Mouse (Mus musculus): ENCODE data around the gene Rasa3.

Gene Rasa3

DNA sequence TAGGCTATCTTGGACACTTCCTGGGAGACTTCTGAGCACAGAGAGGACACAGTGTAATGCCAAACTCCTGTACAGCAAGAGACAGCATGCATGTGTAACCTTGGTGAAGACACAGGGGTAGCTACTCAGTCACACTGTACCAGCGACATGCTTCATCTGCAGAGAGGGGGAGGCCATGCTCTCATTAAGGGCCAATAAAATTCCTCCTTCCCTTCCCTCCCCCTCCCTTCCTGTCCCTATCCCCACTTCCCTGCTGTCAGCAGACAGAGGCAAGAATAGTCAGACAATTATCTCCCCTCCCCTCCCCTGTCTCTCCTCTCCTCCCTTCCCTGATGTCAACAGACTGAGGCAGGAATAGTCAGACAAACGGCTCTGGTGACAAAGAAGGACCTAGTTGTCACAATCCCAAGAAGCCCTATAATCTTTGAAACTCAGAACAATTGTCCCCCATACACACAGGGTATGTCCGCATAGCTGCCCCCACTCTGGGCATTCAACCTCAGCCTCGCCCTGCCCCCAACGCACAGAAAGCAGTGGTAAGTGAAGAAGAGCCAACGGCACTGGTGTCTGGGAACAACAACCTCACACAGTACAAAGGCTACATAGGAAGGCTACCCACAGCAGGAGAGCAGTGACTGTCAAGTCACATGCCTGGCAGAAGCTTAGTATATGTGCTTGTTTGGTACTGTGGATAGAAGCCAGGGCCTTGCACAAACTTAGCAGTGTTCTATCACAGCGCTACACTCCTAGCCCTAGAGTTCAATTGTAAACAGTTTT is 28.8 kb downstream of the Rasa3 start:
- DNase-seq: peak; percentile 35 to 42

DNA sequence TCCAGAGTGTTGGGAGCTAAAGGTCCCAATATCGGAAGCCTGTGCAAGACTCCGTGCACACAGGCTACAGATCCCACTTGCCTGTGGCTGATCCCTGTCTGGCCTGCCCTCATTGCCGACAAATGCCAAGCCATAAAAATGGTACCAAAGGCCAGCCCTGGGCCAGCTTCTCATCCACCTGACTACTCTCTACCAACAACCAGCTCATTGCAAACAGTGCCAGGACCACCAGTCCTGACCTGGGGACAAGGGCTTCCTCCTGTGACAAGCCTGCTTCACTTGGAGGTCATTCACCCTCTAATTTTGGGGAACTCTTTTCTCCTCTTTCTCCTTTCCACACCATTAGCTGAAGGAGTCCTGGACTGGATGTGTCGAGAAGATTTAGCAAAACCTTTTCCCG is 29.8 kb downstream of the Rasa3 start:
- DNase-seq: no peak

DNA sequence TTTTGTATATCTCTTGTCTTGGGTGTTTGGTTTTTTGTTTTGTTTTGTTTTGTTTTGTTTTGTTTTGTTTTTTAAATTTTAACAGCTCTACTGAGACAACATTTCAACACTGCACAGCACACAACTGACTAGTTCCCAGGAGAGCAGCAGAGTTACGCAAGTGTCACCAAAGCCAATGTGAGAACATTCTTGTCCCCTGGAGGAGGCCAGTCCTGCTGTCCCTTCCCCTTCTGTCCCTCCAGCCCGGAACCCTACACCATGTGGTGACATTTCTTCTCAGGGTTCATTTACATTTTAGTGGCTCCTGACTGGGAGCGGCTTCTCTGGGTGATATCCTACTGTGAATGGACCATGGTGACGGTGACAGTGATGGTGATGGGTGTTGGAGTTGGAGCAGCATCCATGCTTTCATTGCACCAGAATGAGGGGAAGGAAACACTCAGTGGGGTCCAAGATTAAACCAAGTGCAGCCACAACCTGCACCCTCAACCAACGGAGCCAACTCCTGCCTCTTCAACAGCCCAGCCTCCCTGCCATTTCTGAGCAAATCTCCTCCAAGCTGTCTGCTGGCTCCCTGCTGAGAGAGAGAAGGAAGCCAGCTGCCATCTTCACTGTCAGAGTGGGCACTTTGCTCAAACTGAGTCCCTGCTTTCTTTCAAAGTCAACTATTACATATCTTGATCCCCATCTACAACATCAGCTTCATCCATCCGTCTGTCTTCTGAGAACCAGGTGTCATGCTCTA is 32.3 kb downstream of the Rasa3 start:
- DNase-seq: peak; percentile 16 to 60

DNA sequence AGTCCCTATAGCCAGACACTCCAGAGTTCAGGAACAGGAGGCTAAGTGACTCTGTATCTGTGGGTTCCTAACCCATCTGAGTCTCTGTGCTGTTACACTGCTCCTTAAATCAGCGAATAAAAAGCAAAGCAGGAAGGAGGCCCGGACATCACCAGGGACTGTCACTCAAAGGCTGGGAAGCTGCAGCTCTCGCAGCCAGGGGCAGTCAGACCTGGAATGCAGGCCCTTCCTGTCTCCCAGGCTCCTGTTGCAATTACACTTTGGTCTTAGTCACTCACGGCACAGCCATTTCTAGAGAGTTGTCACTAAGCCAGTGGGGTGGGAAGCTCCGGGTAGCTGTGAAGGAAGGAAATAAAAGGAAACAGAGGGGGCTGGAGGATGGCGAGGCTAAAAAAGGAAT is 33.2 kb downstream of the Rasa3 start:
- peak; percentile 28 to 66 for DNase-seq

DNA sequence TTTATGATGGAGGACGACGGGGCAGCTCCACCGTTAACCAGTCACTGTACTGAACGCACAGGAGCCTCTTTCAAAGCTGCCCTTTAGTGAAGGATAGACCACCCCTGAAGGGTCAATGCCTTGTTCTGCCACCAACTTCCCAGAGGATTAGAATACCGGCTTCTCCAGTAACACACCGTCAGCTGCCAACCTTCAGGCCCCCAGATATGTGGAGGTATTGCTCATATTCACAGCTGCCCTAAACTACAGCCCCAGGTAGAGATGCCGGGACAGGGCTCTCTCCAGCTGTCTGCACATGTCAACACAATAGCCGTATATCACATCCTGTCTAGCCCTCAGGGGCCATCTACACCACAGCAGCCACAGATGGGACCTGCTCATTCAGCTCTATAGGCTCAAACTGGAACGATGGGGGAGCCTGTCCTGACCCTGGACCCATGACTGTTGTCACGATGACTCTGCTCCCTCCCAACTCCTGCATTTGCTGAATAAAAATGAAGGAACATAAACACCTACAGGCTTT is 34.7 kb downstream of the Rasa3 start:
- no peak for DNase-seq

DNA sequence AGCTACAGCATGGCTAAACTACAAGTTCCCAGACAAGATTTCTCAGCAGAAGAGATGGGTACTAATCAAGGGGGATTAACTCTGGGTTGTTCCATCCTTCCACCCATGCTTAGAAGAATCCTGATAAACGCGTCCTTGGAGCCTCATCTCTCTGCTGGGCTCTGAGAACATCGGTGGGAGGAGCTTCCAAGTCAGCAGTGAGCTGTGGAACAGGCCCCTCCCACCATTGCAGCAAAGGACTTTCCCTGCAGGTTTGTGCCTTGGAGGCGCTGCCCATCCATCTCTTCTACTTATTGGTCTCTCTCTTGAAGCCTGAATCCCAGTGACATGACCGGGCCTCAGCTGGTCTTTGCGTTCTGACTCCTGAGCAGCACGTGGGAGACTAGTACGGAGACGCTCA is 36.2 kb downstream of the Rasa3 start:
- DNase-seq: peak in 1 of 2 experiments; percentile 23

DNA sequence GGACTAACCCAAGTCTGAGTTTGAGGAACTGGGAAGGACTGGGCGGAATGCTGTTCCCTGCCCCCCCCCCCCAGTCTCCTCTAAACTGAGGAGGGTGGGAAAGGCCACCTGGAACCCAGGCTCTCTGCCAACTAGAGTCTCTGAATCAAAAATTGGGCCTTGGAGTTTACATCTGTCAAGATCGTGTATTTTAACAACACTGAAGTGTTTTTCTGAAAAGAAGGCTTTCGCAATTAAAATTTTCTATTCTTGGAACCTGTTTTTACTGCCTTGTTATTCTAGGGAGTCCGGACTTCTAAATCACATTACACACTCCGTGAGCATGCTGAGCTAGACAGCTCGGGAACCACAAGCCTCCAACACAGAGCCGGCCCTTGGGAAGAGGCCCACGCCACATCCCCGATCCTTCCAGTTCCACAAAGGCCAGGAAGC is 36.9 kb downstream of the Rasa3 start:
- DNase-seq: peak; percentile 47 to 73

DNA sequence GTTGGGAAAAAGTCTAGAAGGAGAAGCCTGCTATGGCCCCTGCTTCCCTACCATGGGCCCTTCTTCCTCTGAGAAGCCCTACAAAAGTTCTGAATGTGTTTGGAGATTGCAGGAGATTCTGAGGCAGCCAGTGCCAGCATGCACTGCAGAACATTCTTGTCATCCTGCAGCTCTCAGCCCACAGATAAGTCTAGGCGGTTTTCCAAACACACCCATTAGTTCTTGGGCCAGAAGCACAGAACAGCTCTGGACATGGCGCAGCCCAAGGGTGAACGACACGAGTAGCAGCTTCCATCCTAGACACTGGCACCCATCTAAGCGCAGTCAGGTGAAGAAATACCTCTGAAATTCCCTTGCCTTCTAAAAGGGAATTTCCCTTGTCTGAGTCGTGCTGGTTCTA is 44.3 kb downstream of the Rasa3 start:
- DNase-seq: no peak

DNA sequence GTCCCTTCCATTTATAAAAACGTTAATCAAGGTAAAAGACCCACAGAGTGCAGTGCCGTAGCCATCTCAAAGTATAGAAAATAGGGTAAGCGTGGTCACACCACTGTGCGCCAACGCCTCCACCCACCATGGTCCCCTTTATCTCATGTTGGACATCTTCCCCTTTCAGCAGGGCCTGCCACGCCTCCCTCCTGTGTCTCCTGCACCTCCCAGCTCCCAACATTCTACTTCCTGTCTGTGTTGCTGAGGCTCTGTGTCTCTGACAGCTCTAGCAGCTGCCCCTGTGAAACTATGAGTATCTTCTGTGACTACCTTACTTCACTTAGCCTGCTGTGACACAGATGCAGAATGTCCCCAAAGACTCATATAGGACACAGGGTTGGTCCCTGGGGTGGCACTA is 45.1 kb downstream of the Rasa3 start:
- no peak for DNase-seq

DNA sequence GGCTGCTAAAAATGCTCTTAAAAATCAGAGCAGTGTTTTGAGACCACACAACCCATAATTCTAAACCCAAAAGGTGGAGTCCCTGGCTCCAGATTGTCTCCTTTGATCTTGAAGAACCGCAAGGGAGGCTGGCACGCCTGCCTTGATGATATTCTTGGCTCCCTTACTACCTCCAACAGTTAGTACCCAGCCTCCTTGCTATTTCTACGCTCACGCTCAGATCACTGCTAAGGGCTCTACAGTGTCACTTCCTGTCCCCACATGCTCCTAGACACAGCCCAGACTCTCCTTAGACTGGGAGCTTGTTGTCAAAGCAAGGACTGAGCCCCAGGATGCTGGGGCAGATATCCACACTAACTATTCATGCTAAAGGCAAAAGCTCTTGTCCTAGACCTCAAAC is 46.6 kb downstream of the Rasa3 start:
- no peak for DNase-seq

DNA sequence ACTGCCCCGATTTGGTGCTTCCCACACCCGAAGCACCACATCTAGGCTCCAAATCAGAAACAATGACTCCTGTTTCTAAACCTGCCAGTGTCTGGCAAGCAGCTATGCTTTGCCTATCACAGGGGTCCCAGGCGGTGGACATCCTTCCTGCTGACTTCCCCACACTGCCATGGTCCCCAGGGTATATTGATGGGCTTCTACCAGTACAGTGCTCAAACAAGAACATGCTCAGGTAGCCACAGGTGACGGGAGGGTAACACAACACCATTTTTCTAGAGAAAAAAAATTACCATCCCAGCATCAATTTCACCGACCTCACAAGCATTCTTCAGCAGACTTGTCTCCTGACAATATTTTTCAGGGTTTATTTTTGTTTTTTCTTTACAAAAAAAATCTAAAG is 47.2 kb downstream of the Rasa3 start:
- no peak for DNase-seq

DNA sequence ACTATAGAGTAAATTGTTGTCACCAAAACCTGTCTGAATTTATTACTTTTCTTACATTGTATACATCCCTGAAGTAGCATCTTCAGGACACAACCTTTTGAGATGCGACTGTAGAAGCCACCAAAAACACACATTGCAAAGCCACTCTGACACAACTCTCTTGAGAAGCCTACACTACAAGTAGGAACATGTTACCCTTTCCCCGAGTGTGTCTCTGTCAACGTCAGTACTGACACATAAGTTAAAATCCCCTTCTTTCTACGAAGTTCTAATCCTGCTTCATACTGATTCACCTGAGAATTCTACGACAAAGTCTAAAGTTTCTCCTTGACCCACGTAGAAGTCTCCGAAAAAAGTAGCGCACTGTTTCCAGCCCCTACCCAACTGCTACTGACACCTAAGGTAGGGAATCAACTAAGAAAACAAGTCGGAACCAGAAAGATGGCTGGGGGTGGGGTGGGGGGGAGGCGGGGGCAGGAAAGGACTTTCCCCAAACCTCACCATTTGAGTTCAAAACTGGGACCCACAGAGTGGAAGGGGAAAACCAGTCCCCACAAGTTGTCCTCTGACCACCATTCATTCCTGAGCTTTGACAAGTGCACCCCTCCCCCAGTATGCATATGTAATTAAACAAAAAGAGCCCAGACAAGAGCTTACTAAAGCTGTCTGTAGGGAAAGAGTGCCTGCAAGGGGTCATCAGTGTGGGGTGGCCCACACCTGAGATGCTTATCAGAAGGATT is 47.9 kb downstream of the Rasa3 start:
- DNase-seq: no peak

DNA sequence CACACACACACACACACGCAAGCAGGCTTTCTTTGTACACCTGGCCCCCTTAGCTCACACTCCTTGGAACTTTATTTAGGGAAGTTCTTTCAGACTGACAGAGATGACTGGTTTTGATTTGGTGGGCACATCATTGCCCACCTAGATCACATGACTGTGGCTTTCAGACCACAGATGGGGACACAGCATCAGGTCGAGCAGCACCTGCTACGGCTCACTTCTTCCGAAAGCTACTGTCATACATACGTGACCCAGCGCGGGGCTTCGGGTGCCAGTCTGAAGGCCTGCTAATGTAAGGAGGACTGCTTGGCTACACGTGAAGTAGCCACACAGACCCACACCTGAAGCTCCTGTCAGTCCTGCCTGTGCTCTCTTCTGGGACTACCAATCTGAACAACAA is 49.3 kb downstream of the Rasa3 start:
- no peak for DNase-seq

DNA sequence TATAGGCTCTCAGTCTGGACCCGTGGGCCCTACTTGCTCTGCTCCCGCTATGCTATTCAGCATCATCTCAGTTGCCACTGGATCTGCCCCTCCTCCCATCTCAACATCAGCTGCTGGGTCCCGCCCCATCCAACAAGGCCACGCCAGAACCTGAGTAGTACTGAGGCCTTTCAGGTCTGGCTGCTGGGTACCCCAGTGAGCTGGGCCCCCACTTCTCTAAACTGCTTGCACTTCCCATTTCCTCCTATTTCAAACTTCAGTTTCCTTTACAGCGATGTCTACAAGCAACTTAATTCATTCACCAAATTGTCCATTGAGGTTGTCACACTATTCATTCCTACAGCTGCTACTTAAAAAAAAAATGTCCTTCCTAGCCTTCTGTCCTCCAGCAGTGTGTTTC is 49.8 kb downstream of the Rasa3 start:
- DNase-seq: no peak

DNA sequence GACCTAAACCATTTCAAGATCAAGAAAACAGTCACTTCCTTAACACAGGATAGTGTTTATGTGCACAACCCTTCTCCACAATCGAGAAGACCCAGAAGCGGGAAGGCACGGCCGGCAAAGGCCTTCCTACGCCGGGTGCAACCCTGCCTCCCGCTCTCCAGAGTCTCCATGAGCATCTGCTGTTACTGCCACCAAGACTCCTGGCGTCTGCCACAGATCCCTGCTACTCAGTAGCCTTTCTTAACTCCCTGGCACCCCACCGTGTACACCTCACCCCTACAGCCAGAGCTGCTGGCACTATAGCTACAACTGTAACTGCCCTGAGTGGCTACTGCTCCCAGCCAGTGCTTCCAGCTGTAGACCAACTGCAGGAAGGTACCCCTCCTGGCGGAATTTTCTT is 51.3 kb downstream of the Rasa3 start:
- no peak for DNase-seq

DNA sequence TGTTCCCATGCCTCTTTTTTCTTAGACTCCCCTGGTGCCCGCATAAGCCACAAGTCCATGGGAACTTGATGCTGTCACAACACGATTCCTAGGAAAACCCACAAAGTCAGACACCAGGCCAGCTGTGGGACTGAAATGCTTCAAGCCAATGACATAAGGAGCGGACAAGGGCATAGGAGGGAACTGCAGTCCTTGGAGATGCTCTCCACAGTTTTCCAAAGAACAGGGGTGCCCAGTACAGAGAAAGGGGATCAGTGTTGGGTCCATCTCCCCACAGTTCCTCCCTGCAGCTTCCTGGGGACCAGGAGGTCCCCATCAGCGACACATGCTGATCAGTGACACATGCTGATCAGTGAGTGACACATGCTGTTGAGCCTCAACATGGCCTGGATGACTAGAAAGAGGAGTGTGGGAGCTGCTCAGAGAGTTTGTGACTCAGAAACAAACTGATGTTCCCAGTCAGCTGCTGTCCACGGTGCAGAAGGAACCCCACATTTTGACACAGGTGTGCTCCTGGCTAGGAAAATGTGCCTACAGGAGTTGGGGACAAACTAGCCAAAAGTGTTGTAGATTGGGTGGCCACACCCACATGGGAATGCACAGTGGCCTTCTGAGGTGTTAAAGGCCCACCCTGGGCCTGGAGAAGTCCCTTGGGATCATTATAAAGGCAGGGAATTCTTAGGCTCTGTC is 52.0 kb downstream of the Rasa3 start:
- DNase-seq: no peak

DNA sequence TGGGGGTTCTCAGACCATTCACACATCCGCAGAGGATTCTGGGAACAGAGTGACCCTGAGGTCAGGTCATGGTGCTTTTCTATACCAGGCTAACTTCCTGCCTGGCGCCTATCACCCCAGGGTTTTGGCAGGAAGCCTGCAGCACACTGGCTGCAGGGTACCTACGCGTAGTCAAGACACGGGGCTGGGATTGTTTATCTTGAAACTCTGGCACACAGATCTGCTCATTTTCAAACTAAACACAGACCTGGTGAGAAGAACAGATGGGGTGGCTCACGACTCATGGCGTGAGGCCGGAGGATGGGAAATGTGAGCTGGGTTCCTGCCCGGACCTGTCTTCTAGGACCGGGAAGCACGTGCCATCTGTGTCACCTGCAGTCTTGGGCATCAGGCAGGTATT is 52.5 kb downstream of the Rasa3 start:
- no peak for DNase-seq

DNA sequence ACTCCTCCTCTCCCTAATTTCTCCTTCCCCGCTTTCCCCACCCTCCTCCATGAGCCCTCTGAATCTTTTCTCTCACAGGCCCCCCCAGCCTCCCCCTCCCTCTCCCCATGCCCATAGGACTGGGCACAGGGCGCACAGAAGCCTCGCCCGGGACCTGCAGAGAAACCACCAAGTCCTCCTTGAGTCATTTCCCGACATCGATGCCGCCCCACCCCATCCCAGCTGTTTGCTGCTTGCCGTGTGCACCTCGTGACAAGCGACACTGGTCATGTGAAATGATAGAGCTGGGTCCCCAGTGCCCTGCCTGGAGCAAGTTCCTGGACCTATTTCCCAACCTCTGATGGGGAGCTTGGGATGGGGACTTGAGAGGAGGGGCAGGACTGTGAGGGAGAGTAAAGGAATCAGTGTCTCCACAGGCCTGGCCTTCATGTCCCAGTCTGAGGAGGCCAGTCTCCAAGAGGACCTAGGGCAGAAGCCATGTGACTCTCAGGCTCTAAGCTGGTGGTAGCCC is 53.4 kb downstream of the Rasa3 start:
- peak; percentile 32 to 68 for DNase-seq

DNA sequence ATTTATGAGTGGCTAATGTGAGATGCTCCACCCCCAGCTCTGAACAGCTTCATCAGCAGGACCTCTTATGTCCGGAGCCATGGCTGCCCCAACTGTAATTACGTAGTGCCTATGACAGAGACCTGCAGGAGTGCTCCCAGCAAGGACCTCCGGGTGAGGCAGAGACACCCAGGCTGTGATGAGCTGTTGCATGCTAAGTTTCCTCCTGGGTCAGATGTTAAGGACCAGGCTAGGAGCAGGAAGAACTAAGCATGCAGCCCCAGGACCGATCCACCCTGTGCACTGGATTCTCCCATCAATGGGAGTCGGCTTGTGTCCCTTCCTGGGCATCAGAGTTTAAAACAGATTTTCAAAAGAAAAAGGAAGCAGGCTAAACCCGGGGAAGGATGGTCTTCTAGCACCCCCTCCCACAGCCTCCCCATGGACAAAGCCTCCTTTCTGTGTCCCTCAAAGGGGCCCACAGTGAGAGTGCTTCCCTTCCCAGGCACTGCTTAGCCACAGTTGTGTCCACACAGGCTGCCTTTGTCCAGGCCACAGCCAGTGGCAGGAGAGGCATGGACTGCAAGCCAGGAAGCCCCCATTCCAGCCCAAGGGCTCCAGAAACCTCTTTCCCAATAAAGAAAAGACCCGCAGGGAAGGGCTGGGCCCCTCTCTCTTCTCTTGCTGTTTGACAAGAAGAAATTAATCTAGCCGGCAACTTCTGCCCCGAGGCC is 54.2 kb downstream of the Rasa3 start:
- no peak for DNase-seq

DNA sequence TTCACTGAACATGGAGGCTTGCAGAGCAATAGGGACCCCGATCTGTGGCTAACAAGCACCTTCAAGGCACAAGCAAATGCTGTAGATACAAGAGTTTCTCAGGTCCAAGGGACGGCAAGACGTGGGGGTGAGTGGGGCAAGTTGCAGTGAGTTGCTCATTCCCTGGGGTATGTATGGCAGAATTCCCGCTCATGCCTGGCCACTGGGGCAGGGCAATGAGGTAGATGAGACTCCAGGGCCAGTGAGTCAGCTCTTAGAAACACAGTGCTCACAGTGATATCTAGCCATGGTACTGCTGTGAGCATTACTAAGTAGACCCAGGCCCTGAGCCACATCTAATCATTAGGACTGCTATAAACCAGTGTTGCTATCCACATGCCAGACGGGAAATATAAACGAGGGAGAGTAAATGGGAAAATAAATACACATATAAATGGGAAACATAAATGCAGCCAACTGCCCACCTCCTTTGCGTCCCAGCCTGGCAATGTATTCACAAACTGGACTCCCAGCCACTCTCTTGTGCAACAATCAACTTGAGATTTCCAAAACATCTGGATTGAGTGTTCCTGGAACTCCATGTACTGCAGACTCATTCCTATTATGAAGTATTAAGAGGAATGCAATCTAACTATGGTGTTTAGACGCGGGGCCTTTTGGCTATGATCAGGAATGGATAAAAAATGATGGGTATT is 57.0 kb downstream of the Rasa3 start:
- no peak for DNase-seq

DNA sequence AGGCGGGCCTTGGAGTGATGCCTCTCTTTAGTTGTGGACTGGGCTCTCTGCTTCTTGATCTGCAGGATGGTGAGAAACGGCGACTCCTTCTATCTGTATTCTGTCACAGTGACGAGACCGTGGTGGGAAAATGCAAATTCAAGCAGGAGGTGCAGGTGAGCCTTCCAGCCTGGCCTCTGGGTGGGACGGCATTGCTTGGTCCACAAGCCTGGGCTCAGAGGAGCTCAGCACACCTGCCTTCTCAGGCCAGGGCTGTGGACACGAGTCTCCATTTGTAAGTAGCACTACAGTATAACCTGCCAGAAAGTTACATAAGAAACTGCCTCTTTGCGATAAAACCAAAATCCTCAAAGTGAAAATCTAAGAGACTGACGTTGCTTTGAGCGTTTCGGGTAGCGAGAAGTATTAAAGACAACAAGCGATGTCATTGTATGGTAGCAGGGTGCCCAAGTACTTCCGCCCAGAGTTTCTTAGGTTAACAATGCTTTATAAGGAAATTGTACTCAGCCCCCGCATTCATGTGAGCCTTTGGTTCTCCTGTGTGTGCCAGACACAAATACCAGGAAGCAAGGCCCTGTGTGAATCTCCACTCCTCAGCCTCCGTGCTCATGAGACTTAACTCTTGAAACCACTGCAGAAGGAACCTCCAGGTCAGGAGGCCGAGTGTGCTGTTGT is 60.4 kb downstream of the Rasa3 start:
- no peak for DNase-seq
